Mouse (Mus musculus) frontal cortex, adult 2 months (tissue): ENCODE measurements around the gene Clk3. TPM values are rescaled to one million over a fixed set of nuclear protein-coding genes. Genes with fewer than 3 reads are reported as not detected.
A peak's percentile ranks its signal among the peaks of the same experiment; 100 is the strongest.
"Not testable (repeated sequence)": the region's sequence is repeated elsewhere in the genome, so short reads cannot be mapped to it uniquely, and the experiment has no call there.

Source experiments
- DNase-seq, 2 experiments: peaks; one replicate each; pipeline ENCODE4 v3.0.0; 2022; ENCODE audit warnings: low spot score in 1 of 2; ENCODE audit errors: extremely low spot score in 1 of 2
- polyA plus RNA-seq: library from polyadenylated mRNA; depleted of rRNA; stranded (reverse); fragments of >200 nt; gene quantifications from 2 replicates; pipeline ENCODE4 v1.2.3, GENCODE M21; 2012; rRNA removed

The Clk3 gene
- polyA plus RNA-seq, 1 experiment = 156 TPM

DNA sequence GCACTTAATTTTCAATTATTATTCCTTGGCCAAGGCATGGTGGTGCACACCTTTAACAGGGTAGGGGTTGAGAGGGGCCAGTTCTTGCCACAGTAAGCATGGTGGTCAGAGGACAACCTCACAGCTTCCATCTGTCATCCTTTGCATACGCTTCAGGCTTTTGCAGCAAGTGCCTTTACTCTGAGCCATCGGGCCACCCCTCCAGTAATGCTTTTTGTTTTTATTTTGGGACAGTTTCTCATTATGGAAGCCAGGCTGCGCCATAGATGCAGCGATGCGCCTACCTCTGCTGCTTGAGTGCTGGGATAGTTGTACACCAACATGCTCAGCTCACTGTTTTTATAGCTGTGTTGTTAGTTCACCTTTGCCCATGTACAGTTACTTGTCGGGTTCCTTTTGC, 32.1 kb downstream of the Clk3 start:
- no peak for DNase-seq

DNA sequence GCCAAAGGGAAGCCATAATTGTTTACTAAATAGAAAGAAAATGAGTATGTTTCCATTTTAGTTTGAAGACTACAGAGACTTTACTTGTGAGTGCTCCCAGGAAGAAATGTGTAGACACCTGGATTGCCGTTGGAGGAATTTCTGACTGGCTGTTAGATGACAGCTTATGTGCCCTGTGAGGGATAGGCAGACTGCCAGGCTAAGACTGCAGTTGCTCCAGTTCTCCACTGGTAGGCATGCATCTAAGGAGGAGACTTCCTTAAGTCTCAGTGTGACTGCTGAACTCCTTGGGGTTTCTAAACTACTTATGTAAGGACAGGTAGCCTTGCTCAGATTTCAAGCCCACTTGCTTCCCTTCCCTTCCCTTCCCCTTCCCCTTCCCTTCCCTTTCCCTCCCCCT, 37.3 kb downstream of the Clk3 start:
- no peak for DNase-seq

DNA sequence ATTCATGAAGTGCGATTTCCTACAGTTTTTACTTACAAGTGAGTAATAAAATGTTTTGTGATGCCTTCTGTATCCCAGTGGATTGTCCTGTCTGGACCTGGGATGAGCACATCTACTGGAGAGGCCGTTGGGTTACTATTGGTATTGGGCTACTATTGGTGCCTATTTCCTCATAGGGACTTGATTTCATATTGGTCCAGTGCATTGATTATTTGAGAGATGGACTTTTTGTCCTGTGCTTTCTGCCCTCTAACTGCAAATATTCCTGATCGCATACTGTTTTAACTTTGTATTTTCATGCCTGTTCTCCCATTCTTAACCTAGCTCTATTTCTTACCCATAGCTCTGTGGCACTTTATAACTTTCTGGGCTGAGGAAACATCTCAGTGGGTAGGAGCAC, 41.0 kb downstream of the Clk3 start:
- DNase-seq = no peak

DNA sequence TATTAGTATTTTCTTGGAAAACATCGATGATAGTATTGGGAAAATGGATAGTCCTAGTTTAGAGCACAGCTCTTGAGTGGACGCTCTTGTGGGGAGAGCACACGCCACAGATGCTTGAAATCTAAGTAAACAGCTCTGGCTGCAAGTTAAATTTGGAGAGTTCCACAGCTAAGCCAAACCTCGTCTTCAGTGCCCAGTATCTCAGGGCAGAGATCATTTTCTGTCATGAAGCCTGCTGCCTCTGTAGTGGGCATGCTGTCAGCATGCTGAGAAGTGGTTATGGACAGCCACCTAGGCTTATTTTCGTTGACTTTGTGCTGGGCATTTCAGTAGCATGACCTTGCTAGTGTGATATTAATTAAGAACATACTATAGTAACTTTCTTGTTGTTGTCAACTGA, 41.9 kb downstream of the Clk3 start:
- DNase-seq = no peak

DNA sequence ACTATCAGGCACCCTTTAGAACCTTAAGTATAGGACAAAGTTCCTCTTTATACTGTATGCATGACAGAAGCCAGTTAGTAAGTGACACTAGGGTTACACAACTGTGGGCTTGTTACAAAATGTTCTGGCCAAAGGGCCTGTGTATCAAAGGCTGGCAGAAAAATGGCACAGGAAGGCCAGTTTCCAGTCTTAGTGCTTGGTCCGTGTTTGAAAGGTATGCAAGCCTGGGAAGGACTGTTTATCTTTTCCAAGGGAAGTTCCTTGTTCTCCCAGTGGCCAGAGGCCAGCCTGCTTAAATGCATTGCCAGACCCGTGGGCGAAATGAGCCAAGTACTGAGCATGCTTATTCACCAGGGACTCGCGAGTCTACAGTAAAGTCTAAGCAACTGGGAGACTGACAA, 42.3 kb downstream of the Clk3 start:
- peak in 1 of 2 experiments; percentile 45 for DNase-seq

DNA sequence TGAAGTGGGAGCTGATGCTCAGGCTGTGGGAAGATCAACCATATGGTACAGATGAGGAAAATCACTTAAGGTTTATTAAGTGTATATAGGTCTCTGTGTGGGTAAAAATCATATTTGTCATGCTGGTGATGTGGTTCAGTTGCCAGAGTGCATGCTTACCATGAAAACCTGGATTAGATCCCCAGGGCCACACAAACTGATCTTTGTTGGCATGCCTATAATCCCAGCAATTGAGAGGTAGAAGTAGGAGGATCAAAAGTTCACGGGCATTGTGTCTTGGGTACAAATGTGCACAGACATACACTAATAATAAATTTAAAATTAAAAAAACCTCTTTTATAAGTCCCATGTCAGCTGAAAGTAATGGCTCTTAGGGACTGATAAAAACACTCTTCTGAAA, 43.3 kb downstream of the Clk3 start:
- DNase-seq = no peak

DNA sequence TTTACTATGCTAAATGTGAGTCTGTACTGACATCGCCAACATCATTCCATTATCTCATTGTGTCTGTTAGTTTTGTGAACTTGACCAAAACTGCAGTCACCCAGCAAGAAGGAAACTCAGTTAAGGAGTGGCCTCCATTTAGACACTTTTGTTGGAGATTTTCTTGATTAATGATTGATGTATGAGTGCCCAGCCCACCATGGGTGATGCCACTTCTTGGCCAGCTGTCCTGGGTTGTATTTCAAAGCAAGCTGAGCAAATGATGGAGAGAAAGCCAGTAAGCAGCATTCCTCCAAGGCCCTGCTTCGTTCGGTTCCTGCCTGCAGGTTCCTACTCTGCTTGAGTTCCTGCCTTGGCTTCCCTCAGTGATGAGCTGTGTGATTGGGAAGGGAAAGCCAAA, 44.9 kb downstream of the Clk3 start:
- no peak for DNase-seq

DNA sequence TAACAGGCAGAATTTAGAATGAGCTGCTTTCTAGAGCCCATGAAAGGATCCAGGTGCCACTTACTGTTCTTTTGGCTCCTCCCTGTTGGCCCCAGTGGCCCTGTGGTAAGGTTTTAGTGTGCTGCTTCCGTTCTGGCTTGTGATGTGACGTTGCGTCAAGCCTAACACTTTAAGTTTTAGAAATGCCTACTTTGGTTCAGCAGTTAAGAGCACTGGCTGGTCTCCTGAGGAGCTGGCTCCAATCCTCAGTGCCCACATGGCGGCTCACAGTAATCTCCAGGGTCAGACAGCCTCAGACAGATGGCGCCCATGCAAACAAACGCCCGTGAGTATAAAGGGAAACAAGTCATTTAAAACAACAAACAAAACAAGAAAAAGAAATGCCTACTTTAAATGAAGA, 47.3 kb downstream of the Clk3 start:
- no peak for DNase-seq

DNA sequence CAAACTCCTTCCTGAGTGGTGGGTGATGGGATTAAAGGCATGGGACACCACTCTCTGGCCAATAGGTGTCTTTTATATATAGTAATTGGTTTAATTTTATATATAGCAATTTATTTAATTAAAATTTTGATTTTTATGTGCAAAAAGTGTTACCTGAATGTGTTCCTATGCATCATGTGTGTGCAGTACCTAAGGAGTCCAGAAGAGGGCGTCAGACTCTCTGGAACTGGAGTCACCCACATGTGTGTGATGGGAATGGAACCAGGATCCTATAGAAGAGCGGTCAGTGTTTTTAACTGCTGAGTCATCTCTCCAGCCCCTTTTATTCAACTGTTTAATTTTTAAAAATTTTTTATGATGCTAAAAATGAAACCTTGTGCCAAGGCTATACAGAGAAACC, 53.5 kb downstream of the Clk3 start:
- DNase-seq = no peak

DNA sequence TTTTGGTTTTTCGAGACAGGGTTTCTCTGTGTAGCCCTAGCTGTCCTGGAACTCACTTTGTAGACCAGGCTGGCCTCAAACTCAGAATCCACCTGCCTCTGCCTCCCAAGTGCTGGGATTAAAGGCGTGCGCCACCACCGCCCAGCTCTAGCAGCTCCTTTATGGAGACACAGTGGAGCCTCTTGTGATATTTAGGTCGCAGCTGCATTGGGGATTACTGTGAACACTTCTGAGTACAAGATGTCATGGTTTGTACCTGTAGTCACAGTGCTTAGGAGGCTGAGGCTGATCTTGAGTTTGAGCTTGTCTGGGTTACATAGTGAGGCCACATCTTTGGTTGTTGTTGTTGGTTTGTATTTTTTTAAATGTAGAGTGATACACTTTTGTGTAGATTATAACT, 55.4 kb downstream of the Clk3 start:
- DNase-seq = not testable (repeated sequence)

DNA sequence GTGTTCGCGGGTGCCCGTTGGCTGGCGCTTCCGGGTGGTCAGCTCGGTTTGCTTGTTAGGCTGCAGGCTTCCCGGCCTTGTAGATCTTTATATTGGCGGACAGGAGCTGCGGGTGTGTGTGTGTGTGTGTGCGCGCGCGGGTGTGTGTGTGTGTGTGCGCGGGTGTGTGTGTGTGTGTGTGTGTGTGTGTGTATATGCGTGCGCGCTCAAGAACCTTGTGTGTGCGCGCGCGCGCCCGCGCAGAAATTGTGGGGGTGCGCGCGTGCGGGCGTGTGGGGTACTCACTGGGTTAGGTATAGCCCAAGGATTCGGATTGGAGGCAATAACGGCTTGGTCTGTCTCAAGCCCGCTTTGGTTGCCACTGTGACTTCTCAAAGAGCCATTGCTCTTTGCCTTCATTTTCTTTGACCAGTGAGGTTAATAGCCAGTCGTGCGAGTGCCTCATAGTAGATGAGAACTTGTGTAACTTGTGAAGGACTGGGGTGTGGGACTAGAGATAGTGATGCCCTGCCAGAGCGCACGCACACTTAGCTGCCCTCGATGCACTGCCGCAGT, 56.9 kb downstream of the Clk3 start:
- DNase-seq = peak; percentile 28 to 72

DNA sequence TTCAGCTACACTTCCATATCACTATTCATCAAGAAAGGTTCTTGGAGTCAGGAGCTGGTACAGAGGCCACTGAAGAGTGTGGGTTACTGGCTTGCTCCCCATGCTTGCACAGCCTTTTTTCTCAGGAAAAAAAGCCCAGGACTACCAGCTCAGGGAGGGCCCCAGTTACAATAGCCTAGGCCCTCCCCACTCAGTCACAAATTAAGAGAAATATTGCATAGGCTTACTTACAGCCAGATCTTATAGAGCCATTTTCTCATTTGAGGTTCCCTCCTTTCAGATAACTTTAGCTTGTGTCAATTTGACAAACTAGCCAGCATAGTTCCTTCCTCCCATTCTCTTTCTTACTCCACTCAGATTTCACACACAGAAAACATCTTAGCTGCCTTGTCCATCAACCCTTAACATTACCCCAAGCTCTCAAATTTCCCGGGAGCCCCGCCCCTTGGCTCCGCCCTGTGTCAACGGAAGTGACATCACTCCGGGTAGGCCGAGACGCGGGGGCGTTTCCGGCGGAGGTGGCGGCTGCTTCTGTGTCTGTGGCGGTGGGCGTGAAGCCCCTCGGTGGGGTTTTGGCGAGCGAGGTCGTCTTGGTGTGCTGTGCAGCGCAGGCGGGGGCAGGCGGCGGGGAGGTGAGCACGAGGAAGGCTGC, 57.5 kb downstream of the Clk3 start, which contains the start of gene Edc3:
Gene Edc3, plus strand, starts transcription at position 473 of the 652 bp plus-strand sequence.
- DNase-seq = peak; percentile 44 to 90

DNA sequence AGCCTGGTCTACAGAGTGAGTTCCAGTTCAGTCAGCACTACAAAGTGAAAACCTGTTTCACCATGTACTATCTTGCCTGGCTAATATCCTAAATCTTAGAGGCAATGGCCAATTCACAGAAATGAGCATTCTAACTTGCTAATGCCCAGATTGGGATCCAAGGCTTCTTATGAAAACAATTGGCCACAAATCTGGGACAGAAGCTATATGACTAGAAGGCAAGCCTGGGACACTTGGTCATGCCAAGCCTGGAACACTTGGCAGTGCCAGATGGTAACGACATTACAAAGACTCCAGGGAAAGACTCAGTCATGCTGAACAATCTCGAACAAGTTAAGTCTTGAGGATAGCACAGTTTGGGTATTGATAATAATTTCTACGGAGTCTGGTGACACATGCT, 59.2 kb downstream of the Clk3 start:
- no peak for DNase-seq

Other genes starting within 250 kb of the Clk3 start
- 416 and 459 TPM in 2 replicates for gene Cox5a, start 244.6 kb downstream of the Clk3 start, polyA plus RNA-seq
- gene Fam219b, start 228.3 kb downstream of the Clk3 start, polyA plus RNA-seq = 10.9 and 14.5 TPM in 2 replicates
- 86.3 and 86.4 TPM in 2 replicates for gene Mpi, start 213.1 kb downstream of the Clk3 start, polyA plus RNA-seq
- gene Scamp2, start 204.9 kb downstream of the Clk3 start, polyA plus RNA-seq = 47.8 and 49.7 TPM in 2 replicates
- 45.3 and 53.0 TPM in 2 replicates for gene Ulk3, start 176.4 kb downstream of the Clk3 start, polyA plus RNA-seq
- gene Cplx3, start 159.6 kb downstream of the Clk3 start, polyA plus RNA-seq = 17.6 and 18.4 TPM in 2 replicates
- gene Lman1l, start 145.1 kb downstream of the Clk3 start, polyA plus RNA-seq = 0.08 and 0.12 TPM in 2 replicates
- 66.1 and 86.0 TPM in 2 replicates for gene Csk, start 112.2 kb downstream of the Clk3 start, polyA plus RNA-seq
- 1.1 TPM in 1 of 2 replicates, not detected in the other for gene Cyp1a2, start 82.2 kb downstream of the Clk3 start, polyA plus RNA-seq
- gene Cyp1a1, start 77.9 kb downstream of the Clk3 start, polyA plus RNA-seq = 0.08 TPM in 2 replicates
- gene Edc3, start 57.3 kb downstream of the Clk3 start, polyA plus RNA-seq = 12.3 and 13.3 TPM in 2 replicates
- 6.9 and 8.2 TPM in 2 replicates for gene Arid3b, start 70.9 kb upstream of the Clk3 start, polyA plus RNA-seq
- 118 and 126 TPM in 2 replicates for gene Ubl7, start 145.1 kb upstream of the Clk3 start, polyA plus RNA-seq
- gene Sema7a, start 174.3 kb upstream of the Clk3 start, polyA plus RNA-seq = 76.6 and 95.2 TPM in 2 replicates
- gene Cyp11a1, start 240.6 kb upstream of the Clk3 start, polyA plus RNA-seq = 5.5 and 6.1 TPM in 2 replicates